Mouse (Mus musculus) macrophage (primary cell): ENCODE data around the gene Aars2. TPM values are rescaled to one million over a fixed set of nuclear protein-coding genes. Genes with fewer than 3 reads are reported as not detected.

ENCODE experiments used
- H3K27ac ChIP-seq: fragments of 350-480 bp; formaldehyde crosslinking; 2 replicates; pipeline ENCODE4 v1.9.0; 2021
- H3K36me3 ChIP-seq: fragments of 350-480 bp; formaldehyde crosslinking; 2 replicates; pipeline ENCODE4 v1.9.0; 2021; ENCODE audit errors: inconsistent target
- H3K4me3 ChIP-seq: fragments of 350-480 bp; formaldehyde crosslinking; 2 replicates; pipeline ENCODE4 v1.9.0; 2021; ENCODE audit errors: inconsistent target
- H3K79me2 ChIP-seq: fragments of 350-480 bp; formaldehyde crosslinking; 2 replicates; pipeline ENCODE4 v1.9.0; 2021; ENCODE audit errors: inconsistent target
- WGBS: methylation state at CpG from one replicate; pipeline ENCODE4 v1.1.7; 2026; ENCODE audit warnings: inconsistent platforms; ENCODE audit not compliant: missing documents; 5-methylcytosine and 5-hydroxymethylcytosine counted together
- polyA plus RNA-seq: library from polyadenylated mRNA; stranded (reverse); fragments of 250-400 nt; gene quantifications from 3 replicates; pipeline ENCODE4 v1.2.4, GENCODE M21; 2018; ENCODE audit warnings: inconsistent platforms

The Aars2 gene
- polyA plus RNA-seq, 1 experiment from 2014 or later, result 1.9 TPM

- WGBS, result 97% methylated on average over 9 of the region's 10 CpGs
- Histone ChIP-seq H3K4me3 (no peak overlapping the region), H3K27ac (no peak overlapping the region), H3K36me3 (no peaks in the 10 kb centered on the region), H3K79me2 (no peaks in the 10 kb centered on the region)
Measured at GRCm38 (mm10) chr17:45515806-45516205, 9.2 kb downstream of the Aars2 start.

- H3K27ac ChIP-seq, result no peak overlapping the region
- no peaks in the 10 kb centered on the region for H3K79me2 ChIP-seq
- 67% methylated on average over 8 of the region's 8 CpGs for WGBS
- H3K4me3 ChIP-seq, result no peak overlapping the region
- H3K36me3 ChIP-seq, result no peaks in the 10 kb centered on the region
Measured at GRCm38 (mm10) chr17:45516488-45516887, 9.8 kb downstream of the Aars2 start.

GRCm38 (mm10) chr17:45517135-45517534 lies 10.5 kb downstream of the Aars2 start:
- 92% methylated on average over 21 of the region's 21 CpGs for WGBS
- no peaks in the 10 kb centered on the region for H3K36me3 ChIP-seq

GRCm38 (mm10) chr17:45517549-45518215 lies 11.0 kb downstream of the Aars2 start:
- H3K4me3 ChIP-seq, result no peak overlapping the region
- H3K79me2 ChIP-seq, result no peaks in the 10 kb centered on the region
- H3K36me3 ChIP-seq, result no peaks in the 10 kb centered on the region
- 74% methylated on average over 27 of the region's 28 CpGs for WGBS
- no peak overlapping the region for H3K27ac ChIP-seq

More at GRCm38 (mm10) chr17:45517135-45517534, 10.5 kb downstream of the Aars2 start:
- no peak overlapping the region for H3K4me3 ChIP-seq
- no peaks in the 10 kb centered on the region for H3K79me2 ChIP-seq
- no peak overlapping the region for H3K27ac ChIP-seq

DNA sequence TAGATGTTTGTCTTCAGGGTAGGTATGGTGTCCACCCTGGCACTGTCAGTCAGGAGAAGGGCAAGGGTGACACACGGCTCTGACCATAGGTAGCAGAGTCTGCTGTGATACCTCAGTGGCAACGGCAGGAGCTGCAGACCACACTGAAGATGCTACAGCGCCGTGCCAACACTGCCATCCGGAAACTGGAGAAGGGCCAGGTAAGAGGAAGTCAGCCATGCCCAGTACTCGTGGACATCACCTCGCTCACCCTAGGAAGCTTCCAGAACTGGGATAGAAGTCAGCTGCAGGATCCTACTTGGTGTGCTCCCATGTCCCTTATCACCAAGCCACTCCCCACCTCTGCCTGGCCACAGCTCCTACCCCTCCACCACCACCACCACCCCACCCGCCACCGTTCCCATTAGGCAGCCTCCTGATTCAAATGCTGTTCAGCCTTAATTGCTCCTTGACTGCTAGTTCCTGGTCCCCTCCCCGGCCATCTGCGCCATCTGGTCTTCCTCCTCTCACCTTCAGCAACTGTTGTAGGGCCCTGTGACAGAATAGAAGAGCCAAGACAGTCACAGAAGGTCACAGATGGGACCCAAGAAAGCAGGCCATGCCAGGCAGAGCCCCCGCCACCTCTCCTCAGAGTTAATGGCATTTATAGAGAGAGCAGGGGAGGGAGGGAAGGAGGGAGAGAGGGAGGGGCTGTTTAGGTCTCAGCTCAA lies 12.3 kb downstream of the Aars2 start:
- WGBS, result 92% methylated on average over 12 of the region's 12 CpGs
- no peaks in the 10 kb centered on the region for H3K79me2 ChIP-seq
- no peak overlapping the region for H3K27ac ChIP-seq
- no peak overlapping the region for H3K4me3 ChIP-seq
- no peaks in the 10 kb centered on the region for H3K36me3 ChIP-seq

DNA sequence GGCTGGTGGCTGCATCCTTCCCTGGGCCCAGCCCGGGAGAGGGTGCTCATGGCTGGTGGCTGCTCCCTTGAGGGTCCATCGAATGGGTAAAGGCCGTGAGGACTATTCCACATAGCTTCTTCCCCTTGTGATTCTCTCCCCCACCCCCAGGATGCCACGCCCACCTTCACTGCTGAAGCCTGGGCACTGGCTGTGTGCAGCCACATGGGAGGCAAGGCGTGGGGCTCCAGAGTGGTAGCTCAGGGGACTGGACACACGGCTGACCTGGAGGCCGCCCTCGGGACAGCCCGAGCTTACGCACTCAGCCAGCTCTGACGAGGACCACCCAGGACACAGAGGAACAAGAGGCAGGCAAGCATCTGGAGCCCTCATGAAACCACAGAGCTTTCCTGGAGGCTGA lies 13.5 kb downstream of the Aars2 start:
- 97% methylated on average over 11 of the region's 11 CpGs for WGBS
- H3K4me3 ChIP-seq, result no peak overlapping the region
- no peaks in the 10 kb centered on the region for H3K79me2 ChIP-seq
- no peaks in the 10 kb centered on the region for H3K36me3 ChIP-seq
- no peak overlapping the region for H3K27ac ChIP-seq

DNA sequence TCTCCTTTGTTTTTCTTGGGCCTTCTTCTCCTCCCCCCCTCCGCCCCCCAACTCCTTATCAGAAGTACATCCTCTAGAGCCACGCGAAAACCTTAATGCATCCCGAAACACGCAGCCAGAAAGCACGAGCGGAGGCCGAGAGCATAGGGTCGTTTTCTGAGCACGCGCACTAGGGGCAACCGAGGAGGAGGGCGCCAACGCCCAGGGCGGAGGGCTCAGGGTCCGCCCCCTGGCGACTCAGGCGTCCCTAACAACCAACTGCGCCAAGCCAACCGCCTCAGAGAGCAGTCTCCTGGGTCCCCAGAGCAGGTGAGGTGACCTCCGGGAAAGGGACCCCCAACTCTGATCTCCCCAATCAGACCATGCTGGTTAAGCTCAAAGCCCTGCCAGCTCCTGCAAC lies 16.6 kb downstream of the Aars2 start, which contains the start of gene Tcte1:
Gene Tcte1, plus strand, starts transcription at position 172 of the 400 bp plus-strand sequence.
- Histone ChIP-seq H3K36me3 (no peaks in the 10 kb centered on the region), H3K4me3 (no peak within 1 kb of the TSS), H3K27ac (no peak within 1 kb of the TSS), H3K79me2 (no peaks in the 10 kb centered on the region)
- 10% methylated on average over 21 of the region's 21 CpGs for WGBS

- Histone ChIP-seq H3K79me2 (no peaks in the 10 kb centered on the region), H3K4me3 (no peak overlapping the region), H3K36me3 (no peaks in the 10 kb centered on the region), H3K27ac (no peak overlapping the region)
- 82% methylated on average over 3 of the region's 4 CpGs for WGBS
Measured at GRCm38 (mm10) chr17:45524961-45525360, 18.3 kb downstream of the Aars2 start.

DNA sequence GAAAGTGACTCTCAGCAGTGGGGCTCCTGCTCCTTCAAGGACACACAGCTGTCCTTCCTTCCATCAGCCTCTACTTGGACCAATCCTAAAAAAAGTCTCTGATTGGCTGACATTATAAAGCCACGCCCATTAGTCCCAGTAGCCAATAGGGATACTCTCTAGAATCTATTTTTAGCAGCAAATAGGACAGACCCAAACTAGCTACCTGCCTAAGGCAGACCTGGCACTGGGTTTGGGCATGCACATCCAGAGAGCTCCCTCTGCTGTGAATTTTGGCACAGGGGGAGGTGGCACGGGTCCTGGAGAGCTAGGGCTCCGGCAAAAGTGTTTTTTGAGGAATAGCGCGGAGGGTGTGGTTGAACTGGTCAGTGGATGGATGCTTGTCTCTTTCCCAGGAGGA lies 19.9 kb downstream of the Aars2 start:
- 58% methylated on average over 5 of the region's 5 CpGs for WGBS

DNA sequence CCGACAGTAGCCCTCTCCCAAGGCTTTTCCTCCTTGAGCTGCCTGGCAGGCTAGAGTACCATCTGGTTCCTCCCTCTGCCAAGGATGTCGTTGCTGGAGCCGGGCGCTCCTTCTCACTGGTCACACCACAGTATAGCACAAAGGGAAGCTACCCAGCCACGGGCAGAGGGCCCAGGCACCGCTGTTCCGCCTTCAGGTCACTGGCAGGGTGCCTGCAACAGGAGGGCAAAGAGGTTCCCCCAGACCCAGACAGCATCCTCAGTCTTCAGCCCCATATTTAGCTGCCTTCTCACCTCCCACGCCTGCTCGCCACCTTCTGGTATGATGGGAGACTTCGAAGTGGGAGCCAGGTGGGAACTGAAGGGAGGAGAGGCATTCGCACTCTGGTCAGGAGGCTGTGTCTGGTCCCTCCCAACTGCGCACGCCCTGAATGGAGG lies 23.7 kb downstream of the Aars2 start:
- Histone ChIP-seq H3K4me3 (no peak overlapping the region), H3K36me3 (no peaks in the 10 kb centered on the region), H3K27ac (no peak overlapping the region), H3K79me2 (no peaks in the 10 kb centered on the region)
- 31% methylated on average over 13 of the region's 13 CpGs for WGBS

More for the DNA sequence above, 19.9 kb downstream of the Aars2 start:
- H3K27ac ChIP-seq, result no peak overlapping the region
- H3K4me3 ChIP-seq, result no peak overlapping the region
- no peaks in the 10 kb centered on the region for H3K36me3 ChIP-seq
- no peaks in the 10 kb centered on the region for H3K79me2 ChIP-seq

- 48% methylated on average over 13 of the region's 15 CpGs for WGBS
- Histone ChIP-seq H3K27ac (no peak overlapping the region), H3K79me2 (no peaks in the 10 kb centered on the region), H3K4me3 (no peak overlapping the region), H3K36me3 (no peaks in the 10 kb centered on the region)
Measured at GRCm38 (mm10) chr17:45532896-45533295, 26.3 kb downstream of the Aars2 start.

- Histone ChIP-seq H3K27ac (no peak overlapping the region), H3K79me2 (no peaks in the 10 kb centered on the region), H3K4me3 (no peak overlapping the region), H3K36me3 (no peaks in the 10 kb centered on the region)
- WGBS, result 13% methylated on average over 5 of the region's 5 CpGs
Measured at GRCm38 (mm10) chr17:45536264-45536663, 29.6 kb downstream of the Aars2 start.

GRCm38 (mm10) chr17:45538394-45538793 lies 31.8 kb downstream of the Aars2 start:
- Histone ChIP-seq H3K36me3 (no peaks in the 10 kb centered on the region), H3K79me2 (no peaks in the 10 kb centered on the region)
- 65% methylated on average over 4 of the region's 4 CpGs for WGBS

GRCm38 (mm10) chr17:45539664-45540063 lies 33.0 kb downstream of the Aars2 start:
- no peak overlapping the region for H3K27ac ChIP-seq
- 72% methylated on average over 19 of the region's 21 CpGs for WGBS
- H3K79me2 ChIP-seq, result no peaks in the 10 kb centered on the region
- H3K36me3 ChIP-seq, result no peaks in the 10 kb centered on the region
- H3K4me3 ChIP-seq, result no peak overlapping the region

More at GRCm38 (mm10) chr17:45538394-45538793, 31.8 kb downstream of the Aars2 start:
- no peak overlapping the region for H3K27ac ChIP-seq
- H3K4me3 ChIP-seq, result no peak overlapping the region

GRCm38 (mm10) chr17:45542129-45542528 lies 35.5 kb downstream of the Aars2 start:
- H3K79me2 ChIP-seq, result no peaks in the 10 kb centered on the region
- no peaks in the 10 kb centered on the region for H3K36me3 ChIP-seq
- WGBS, result 41% methylated on average over 6 of the region's 6 CpGs
- no peak overlapping the region for H3K4me3 ChIP-seq
- H3K27ac ChIP-seq, result no peak overlapping the region
